Mouse (Mus musculus) gastrocnemius, adult 8-10 months (tissue): ENCODE measurements around the gene Coro1c. TPM values are rescaled to one million over a fixed set of nuclear protein-coding genes. Genes with fewer than 3 reads are reported as not detected.
A peak's percentile ranks its signal among the peaks of the same experiment; 100 is the strongest.
"Not testable (repeated sequence)": the region's sequence is repeated elsewhere in the genome, so short reads cannot be mapped to it uniquely, and the experiment has no call there.

Experiments used
- DNase-seq, 2 experiments: peaks; one replicate each; pipeline ENCODE4 v3.0.0; 2022; ENCODE audit warnings: low spot score in 2 of 2
- total RNA-seq, 4 experiments: library from RNA; stranded (reverse); gene quantifications; 2 replicates each; pipeline ENCODE4 v1.2.4; 2022

Gene Coro1c
- total RNA-seq, 4 experiments from 2014 or later = 7.0 to 9.8 (median 8.2) TPM

- no peak for DNase-seq
These were observed 77.8 kb downstream of the Coro1c start for GRCm38 (mm10) chr5:113830796-113831195.

- DNase-seq = no peak
These were observed 78.3 kb downstream of the Coro1c start for GRCm38 (mm10) chr5:113830292-113830643.

GRCm38 (mm10) chr5:113829566-113830291, 78.8 kb downstream of the Coro1c start:
- DNase-seq = no peak

DNA sequence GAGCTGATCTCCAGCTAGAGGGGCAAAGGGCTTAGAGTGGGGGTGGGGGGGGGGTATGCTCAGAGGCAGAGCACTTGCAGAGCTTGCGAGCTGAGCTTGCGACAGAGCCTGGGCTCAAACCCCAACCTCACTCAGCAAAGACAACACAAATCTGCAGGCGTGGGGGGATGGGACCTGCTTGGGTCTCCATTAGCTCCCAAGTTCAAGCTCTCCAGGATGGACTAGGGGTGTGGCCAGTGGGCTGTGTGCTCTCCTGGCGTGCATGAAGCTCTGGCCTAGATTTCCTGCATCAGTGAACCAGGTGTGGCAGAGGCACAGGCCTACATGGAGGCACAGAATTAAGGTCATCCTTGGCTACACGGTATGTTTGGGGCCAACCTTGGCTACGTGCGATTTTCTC, 80.1 kb downstream of the Coro1c start:
- DNase-seq = no peak

GRCm38 (mm10) chr5:113827991-113828411, 80.6 kb downstream of the Coro1c start:
- no peak for DNase-seq

DNA sequence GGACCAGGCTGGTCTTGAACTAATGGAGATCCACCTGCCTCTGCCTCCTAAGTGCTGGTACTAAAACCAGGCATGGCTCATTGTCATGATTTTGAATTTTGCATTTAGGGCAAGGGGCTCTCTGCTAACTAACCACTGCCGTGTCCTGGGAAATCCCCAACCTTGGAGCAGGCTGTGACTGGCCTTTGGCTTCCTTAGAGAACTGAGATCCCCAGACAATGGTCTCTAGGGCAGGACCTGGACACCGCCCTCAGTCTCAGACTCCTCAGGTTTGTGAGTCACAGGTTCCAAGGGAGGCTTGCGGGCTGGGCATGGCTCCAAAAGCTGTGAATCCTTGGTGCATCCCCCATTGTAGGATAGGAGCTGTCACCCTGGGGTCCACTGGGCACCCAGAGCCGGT, 81.9 kb downstream of the Coro1c start:
- DNase-seq = no peak

- no peak for DNase-seq
These were observed 83.0 kb downstream of the Coro1c start for GRCm38 (mm10) chr5:113825558-113825957.

GRCm38 (mm10) chr5:113824228-113824627, 84.3 kb downstream of the Coro1c start:
- DNase-seq = no peak

GRCm38 (mm10) chr5:113818572-113818971, 90.0 kb downstream of the Coro1c start:
- DNase-seq = no peak

- peak; percentile 28 to 39 for DNase-seq
These were observed 92.9 kb downstream of the Coro1c start for GRCm38 (mm10) chr5:113815638-113816152.

DNA sequence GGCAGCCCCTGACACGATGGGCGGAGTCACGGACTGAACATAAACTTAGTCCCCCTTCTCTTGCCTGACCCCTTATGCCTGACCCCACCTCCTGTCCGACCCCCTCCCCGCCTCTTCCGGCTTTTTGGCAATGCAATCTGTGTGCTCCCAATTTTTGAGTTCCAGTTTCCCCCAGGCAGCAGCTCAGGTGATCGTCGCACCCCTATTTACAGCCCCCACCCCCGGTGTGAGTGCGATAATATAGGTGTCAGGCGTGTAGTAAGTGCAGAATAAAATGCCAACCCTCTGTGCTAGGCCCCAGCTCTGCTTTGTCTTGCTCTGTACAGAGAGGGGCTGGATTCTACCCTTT, 93.5 kb downstream of the Coro1c start:
- DNase-seq = no peak

DNA sequence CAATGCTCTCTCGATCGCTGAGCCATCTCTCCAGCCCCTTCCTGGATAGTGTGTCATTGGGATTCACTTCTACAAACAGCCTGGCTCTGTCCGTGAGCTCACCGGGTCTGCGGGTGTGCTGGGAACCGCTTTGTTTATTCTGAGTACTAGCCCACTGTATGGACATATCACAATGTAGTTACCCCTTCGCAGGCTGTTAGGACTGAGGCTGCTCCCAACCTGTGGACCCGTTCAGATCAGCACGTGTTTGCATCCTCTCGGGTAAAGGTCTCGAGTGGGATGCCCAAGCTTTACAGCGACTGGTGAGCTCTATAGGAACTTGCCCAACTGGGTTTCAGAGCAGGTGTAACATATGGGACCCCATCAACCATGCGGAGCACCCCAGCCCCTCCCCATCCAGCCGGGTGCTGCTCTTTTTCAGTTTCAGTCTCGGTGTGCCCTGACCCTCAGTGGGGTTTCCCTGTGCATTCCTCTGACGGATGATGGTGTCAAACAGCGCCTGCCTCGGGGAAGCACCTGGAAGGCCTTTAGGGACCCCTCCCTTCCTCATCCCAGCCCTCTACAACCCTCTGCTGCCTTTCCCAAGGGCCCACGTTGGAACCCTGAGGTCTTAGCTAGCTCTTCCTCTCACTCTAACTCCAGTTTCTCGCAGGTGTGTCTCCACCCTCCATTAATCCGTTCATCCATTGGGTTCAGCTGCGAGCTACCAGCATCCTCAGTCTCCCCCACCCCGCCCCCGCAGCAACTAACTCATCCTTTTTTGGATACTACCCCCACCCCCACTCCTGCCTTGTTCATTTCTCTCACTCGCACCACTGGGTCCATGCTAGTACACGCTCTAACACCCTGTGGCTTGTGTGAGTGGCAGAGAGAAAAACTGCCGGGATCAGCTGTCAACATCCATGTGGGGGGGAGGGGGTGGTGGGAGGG, 94.2 kb downstream of the Coro1c start:
- DNase-seq = no peak

- DNase-seq = no peak
These were observed 95.0 kb downstream of the Coro1c start for GRCm38 (mm10) chr5:113813608-113814007.

DNA sequence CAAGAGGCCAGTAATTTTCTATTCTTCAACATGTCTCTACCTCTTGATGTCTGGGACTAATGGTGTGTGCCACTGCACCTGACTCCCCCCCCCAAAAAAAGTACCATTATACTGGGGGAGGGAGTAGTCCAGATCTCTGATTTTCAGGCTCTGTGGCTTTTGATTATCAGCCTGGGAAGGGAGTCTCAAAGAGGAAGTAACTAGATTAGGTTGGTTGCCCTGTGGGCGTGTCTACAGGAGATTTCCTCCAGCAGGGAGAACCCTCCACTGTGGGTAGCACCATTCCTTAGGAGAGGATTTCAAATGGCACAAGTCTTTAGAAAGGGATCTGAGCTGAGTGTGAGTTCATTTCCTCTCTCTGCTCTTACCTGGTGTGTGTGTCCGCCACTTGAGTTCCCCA, 95.9 kb downstream of the Coro1c start:
- no peak for DNase-seq

GRCm38 (mm10) chr5:113811824-113812420, 96.6 kb downstream of the Coro1c start:
- DNase-seq = not testable (repeated sequence)

DNA sequence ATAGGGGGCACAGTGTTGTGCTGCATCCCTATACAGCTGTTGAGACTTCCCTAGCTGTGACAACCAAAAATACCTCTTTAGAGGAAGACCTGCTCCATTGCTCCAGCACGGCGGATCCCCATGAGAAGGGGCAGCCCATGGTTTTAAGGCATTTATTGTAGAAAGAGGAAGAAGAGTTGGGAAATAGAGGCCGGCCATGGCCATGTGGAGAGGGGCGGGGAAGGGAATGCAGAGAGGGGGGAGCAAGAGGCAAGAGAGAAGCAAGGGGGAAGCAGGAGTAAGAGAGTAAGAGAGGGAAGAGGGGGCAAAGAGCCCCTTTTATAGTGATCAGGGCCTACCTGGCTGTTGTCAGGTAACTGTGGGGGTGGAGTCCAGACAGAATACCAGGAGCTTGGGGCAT, 98.4 kb downstream of the Coro1c start:
- no peak for DNase-seq

DNA sequence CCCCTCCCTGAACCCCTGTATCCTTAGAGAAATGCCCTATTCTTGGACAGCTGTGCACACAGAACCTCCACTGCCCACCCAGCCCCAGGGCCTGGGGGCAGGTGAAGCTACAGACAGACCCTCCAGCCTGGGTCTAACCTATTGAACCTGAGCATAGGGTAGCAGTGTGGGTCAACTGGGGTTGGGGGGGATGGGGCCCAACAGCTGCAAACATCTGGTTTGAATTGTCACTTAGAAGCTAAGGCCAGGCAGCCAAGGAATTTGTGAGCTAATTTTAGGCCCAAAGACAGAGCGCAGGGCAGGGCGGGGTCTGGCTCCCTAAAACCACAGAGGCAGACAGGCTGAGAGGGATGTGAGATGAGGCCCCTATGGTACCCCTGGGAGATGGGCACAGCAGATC, 100.4 kb downstream of the Coro1c start:
- DNase-seq = no peak

GRCm38 (mm10) chr5:113807712-113808111, 100.8 kb downstream of the Coro1c start:
- no peak for DNase-seq

- DNase-seq = no peak
These were observed 102.1 kb downstream of the Coro1c start for GRCm38 (mm10) chr5:113806414-113806813.

DNA sequence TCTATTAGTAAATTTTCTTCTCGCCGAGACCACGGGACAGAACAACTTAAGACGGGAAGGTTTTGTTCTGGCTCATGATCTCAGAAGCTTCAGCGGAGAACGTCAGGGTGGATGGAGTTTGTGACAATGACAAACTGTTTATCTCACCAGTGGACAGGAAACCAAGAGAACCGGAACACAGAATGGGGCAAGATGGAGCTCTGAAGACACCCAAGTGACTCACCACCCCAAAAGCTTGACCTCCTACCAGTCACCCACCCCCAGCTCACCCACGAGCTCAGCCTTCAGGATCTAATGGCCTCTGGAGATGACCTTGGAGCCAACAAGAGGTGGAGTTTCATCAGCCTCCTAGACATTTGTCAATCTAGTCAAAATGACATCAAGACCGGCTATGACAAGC, 103.3 kb downstream of the Coro1c start:
- no peak for DNase-seq

DNA sequence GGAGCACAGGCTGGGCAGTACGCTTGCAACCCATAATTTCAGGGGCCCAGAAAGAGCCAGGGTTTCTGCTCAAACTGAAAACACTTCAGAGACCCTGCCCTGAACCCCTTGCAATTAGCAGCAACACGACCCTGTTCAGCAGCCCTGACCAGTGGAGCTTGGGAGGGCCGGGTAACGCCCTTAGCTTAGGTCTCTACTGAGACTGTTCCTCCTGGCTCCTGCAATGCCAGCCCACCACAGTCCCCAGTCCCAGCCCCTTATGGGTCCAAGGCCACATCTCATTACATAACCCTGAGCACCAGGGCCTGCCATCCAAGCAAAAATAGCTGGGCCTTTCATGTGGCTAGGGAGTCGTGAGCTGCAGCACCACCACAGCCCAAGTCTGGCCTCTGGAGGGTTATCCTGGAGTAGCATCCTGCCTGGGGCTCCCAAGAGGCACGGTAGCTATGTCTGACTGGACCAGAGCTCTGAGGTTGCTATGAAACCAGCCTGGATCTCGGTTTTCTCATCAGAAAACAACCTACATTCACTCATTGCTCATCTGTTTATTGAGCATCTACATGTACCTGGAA, 104.1 kb downstream of the Coro1c start:
- no peak for DNase-seq

DNA sequence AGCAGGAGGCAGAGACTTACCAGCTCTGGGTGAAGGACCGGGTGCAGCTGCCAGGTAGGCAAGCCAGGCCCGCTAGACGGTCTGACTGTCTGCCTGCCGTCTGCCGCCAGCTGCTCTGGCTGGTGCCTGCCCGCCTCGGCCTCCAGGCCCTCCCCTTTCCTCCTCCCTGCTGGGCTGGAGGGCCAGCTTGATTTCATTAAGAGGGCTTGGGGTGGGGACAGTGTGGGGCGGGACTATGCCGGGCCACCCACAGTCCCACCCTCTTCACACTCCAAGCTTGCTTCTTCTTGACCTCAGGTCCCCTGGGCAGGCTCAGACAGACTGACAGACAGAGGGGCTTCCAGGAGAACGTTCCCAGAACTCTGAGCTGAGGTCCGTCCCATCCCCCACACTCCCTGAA, 108.3 kb downstream of the Coro1c start, which contains the start of gene Tmem119:
Gene Tmem119, minus strand, starts transcription at position 237 of the 400 bp plus-strand sequence.
- DNase-seq = peak; percentile 22 to 37
